Mouse (Mus musculus) G1E (cell line): ENCODE results near the gene Ube2m. TPM values are rescaled to one million over a fixed set of nuclear protein-coding genes. Genes with fewer than 3 reads are reported as not detected.

ENCODE experiments used
- ATAC-seq: 2 replicates; pipeline ENCODE4 v1.8.0; 2016; ENCODE audit warnings: mild to moderate bottlenecking; ENCODE audit not compliant: insufficient number of reproducible peaks, poor library complexity, low FRiP score, severe bottlenecking; ENCODE audit errors: extremely low read depth
- DNase-seq: peaks from one replicate; pipeline ENCODE4 v3.0.0; 2012; ENCODE audit warnings: low spot score
- H3K27me3 ChIP-seq: 2 replicates; pipeline ENCODE4 v1.6.1; 2012; ENCODE audit warnings: mild to moderate bottlenecking, low read length, inconsistent platforms; ENCODE audit not compliant: insufficient read depth
- H3K36me3 ChIP-seq: replicated peaks from 2 replicates; pipeline ENCODE3; 2012; ENCODE audit warnings: mild to moderate bottlenecking, inconsistent platforms
- H3K4me1 ChIP-seq: 2 replicates; pipeline ENCODE4 v1.6.1; 2012; ENCODE audit warnings: low read depth, low read length, inconsistent platforms, mixed read lengths; ENCODE audit not compliant: insufficient read depth
- H3K4me3 ChIP-seq: 2 replicates; pipeline ENCODE4 v1.5.1; 2012; ENCODE audit warnings: low read depth, mild to moderate bottlenecking, inconsistent platforms, low read length, moderate library complexity, mixed read lengths
- H3K9me3 ChIP-seq: replicated peaks from 2 replicates; pipeline ENCODE4 v1.6.1; 2012; ENCODE audit warnings: inconsistent platforms
- CTCF ChIP-seq: IDR thresholded peaks from 2 replicates; pipeline ENCODE4 v1.5.1; 2012; ENCODE audit warnings: low read depth, low read length, inconsistent platforms, mixed read lengths
- GATA1 ChIP-seq: IDR thresholded peaks from 2 replicates; pipeline ENCODE4 v1.6.1; 2012; ENCODE audit warnings: borderline replicate concordance, low read length, inconsistent platforms, mixed read lengths
- GATA2 ChIP-seq: IDR thresholded peaks from 2 replicates; pipeline ENCODE4 v1.6.1; 2012; ENCODE audit warnings: low read depth, low read length, inconsistent platforms, borderline replicate concordance
- POLR2AphosphoS5 ChIP-seq: IDR thresholded peaks from 2 replicates; pipeline ENCODE4 v1.6.1; 2012; ENCODE audit warnings: low read depth, low read length, inconsistent platforms; ENCODE audit not compliant: insufficient replicate concordance
- TAL1 ChIP-seq: conservative IDR thresholded peaks from 2 replicates; pipeline ENCODE4 v1.6.1; 2012; ENCODE audit warnings: low read depth, low read length, inconsistent platforms, mixed read lengths
- polyA plus RNA-seq: library from polyadenylated mRNA; stranded (reverse); fragments of >175 nt; gene quantifications from 2 replicates; pipeline ENCODE4 v1.2.3, GENCODE M21; 2012
- total RNA-seq, 2 experiments: library from RNA; stranded (forward) in 1 of 2; stranded (reverse) in 1 of 2; fragments of 200-1000 nt in 1 of 2; fragments of >200 nt in 1 of 2; fragmentation: Nextera tagmentation in 1 of 2; gene quantifications; 2 replicates each; pipeline ENCODE4 v1.2.3; 2014 to 2017

Gene Ube2m
- total and polyA plus RNA-seq, 3 experiments: 150 to 250 (median 151) TPM

DNA sequence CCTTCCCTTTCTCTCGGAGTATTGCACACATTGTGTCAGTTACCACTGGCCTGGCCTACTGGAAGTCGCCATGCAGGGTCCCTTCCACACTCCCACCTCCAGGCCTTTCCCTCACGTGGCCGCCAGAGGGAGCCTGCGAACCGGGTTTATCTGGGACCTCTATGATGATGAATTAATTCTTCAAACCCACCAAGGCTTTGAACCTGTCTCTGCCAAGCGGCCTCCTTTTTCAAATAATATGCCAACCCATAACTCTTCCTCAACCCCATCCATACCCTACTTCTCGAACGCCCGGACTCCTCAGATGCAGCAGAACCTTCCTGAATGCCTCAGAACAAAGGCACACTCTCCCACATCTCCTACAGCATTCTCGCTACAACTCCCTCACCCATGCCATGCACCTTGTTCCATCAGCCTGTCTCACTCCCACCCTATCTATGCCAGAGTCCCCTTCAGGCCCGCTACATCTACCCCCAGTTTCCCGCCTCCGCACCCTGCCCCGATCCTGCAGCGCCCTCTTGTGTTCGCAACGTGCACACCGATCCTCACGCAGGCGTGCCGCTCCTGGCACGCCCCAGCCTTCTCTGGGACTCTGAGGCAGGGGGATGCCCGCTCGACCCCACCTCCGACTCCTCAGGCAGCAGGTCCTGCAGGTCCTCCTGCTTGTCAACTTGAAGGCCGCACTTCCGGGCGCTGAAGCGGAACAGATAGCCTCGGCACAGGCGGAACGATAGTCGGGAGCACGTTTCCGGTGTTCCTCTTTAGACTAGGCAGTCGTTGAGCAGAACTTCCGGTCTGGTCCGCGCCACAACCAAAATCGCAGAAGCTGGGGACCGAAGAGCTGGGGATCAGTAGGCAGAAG is 28.7 kb downstream of the Ube2m start:
- Histone ChIP-seq H3K4me1 (peaks cover 46% of the 10 kb centered on the region), H3K9me3 (no peaks in the 10 kb centered on the region; the same call in 1 of the 2 replicates), H3K36me3 (peaks cover 42% of the 10 kb centered on the region), H3K27me3 (peaks cover 3% of the 10 kb centered on the region), H3K4me3 (peak overlapping the region; percentile 90)
- peak; percentile 70 for DNase-seq
- TF ChIP-seq CTCF (peak; percentile 78), GATA2 (no peak)
- ATAC-seq: peak; percentile 91

DNA sequence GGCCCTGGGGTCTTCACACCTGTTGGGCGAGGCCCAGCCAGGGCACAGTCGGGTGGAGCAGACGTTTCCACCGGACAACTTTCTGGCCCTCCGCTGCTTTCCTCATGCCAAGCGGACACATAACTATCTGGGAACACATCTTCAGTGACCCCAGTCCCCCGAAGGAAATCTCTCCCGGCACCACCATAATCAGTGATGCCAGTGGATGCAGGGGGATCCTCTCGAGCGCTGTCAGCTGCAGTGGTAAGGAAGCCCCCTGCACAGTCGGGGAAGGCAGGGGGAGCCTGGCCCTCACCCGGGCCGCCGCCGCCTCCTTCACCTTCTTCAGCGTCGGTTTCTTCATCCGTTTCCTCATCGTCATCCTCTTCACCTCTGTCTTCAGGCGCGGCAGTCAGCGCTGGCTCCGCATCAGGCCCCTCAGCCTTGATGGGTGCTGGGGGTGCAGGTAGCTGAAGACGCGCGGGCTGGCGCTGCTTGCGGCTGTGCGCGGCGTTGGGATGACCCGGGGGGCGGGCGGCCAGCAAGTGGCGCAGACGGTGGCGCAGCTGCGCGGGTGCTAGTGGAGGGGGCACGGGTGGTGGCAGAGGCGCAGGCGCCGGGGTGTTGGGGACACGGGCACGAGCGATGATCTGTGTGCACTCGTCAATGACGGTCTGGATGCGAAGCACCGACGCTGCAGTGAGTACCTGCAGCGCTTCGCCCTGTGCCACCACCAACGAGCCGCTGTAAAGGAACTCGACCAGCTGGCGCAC is 30.6 kb downstream of the Ube2m start:
- ATAC-seq (no peak), DNase-seq (no peak)
- H3K27me3 ChIP-seq: no peaks in the 10 kb centered on the region; the same call in 1 of the 2 replicates
- peaks cover 44% of the 10 kb centered on the region for H3K4me1 ChIP-seq
- H3K4me3 ChIP-seq: peak overlapping the region; percentile 39
- H3K36me3 ChIP-seq: peaks cover 55% of the 10 kb centered on the region
- TF ChIP-seq TAL1: no peak
- no peak for TF ChIP-seq GATA2
- no peaks in the 10 kb centered on the region; the same call in 1 of the 2 replicates for H3K9me3 ChIP-seq

DNA sequence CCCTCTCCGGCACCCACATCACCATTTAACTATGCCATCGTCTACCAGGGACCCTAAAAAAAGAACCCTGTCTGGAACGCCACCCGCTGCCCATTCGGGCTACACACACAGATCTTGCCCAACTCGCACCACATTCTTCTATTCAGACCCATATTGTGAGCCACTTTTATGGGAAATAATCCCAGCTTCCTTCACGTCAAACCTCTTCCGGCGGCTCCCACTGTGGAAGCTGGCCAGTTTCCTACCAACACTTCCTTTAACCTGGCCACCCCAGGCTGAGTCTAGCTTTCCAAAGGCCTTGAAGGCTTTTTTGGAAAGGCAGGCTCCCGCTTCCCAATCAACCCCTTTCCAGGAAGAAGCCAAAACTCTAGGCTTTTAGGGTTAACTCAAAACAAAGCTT is 31.5 kb downstream of the Ube2m start:
- ATAC-seq (no peak), DNase-seq (no peak)
- Histone ChIP-seq H3K9me3 (no peaks in the 10 kb centered on the region; the same call in 1 of the 2 replicates), H3K4me3 (no peak overlapping the region), H3K36me3 (peaks cover 56% of the 10 kb centered on the region), H3K4me1 (peaks cover 44% of the 10 kb centered on the region), H3K27me3 (no peaks in the 10 kb centered on the region; the same call in 1 of the 2 replicates)
- TF ChIP-seq GATA1 (no peak), POLR2AphosphoS5 (no peak), TAL1 (no peak), GATA2 (no peak), CTCF (no peak)

DNA sequence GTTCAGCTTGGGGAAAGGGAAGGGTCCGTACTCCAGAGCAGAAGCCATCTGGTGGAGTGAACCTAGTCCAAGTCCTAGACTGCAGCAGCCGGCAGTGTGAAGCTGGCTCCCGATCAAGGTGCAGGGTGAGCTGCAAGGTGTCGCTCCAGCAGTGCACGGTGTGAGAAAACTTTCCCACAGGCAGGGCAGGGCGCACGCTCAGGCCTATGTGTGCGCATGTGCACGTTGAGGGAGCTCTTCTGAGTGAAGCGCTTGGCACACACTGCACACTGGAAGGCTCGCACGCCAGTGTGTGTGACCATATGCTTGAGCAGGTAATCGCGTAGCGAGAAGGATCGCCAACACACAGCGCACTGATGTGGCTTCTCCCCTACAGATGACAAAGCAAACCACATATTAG is 32.1 kb downstream of the Ube2m start:
- H3K27me3 ChIP-seq: no peaks in the 10 kb centered on the region; the same call in 1 of the 2 replicates
- no peak for ATAC-seq
- TF ChIP-seq TAL1: no peak
- TF ChIP-seq CTCF: no peak
- no peak for TF ChIP-seq GATA1
- TF ChIP-seq POLR2AphosphoS5: no peak
- TF ChIP-seq GATA2: no peak

DNA sequence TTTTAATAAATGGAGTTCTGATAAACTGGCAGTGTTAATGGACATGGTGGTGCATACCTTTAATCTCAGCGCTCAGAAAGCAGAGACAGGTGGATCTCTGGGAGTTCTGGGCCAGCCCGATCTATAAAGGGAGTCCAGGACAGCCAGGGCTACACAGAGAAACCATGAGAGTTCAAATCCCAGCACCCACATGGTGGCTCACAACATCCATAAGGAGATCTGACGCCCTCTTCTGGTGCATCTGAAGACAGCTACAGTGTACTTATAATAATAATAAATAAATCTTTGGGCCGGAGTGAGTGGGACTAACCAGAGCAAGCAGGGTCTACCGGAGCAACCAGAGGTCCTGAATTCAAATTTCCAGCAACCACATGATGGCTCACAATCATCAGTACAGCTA is 34.7 kb downstream of the Ube2m start:
- DNase-seq (no peak), ATAC-seq (no peak)
- Histone ChIP-seq H3K4me3 (no peak overlapping the region), H3K9me3 (no peaks in the 10 kb centered on the region; the same call in 1 of the 2 replicates), H3K27me3 (no peaks in the 10 kb centered on the region; the same call in 1 of the 2 replicates), H3K36me3 (peaks cover 53% of the 10 kb centered on the region), H3K4me1 (peaks cover 27% of the 10 kb centered on the region)
- no peak for TF ChIP-seq TAL1
- no peak for TF ChIP-seq CTCF
- TF ChIP-seq GATA2: no peak
- TF ChIP-seq POLR2AphosphoS5: no peak
- no peak for TF ChIP-seq GATA1

More for the DNA sequence above, 32.1 kb downstream of the Ube2m start:
- H3K9me3 ChIP-seq: no peaks in the 10 kb centered on the region; the same call in 1 of the 2 replicates
- DNase-seq: no peak
- H3K36me3 ChIP-seq: peaks cover 56% of the 10 kb centered on the region
- peaks cover 44% of the 10 kb centered on the region for H3K4me1 ChIP-seq
- no peak overlapping the region for H3K4me3 ChIP-seq

DNA sequence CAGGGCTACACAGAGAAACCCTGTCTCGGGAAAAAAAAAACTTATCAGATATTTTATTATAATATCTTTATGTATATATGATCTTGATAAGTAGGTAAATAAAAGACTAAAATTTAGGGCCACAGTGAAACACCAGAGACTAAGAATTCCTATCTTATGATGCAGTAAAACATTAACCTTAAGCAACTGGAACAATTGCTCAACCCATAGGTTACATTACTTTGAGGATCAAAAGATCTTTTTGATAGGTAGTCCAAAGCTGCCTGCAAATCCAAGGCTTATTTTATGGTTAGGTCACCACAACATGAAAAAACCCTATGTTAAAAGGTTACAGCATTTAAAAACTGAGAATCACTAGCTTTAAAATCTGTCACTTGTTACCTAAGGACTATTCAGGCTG is 36.5 kb downstream of the Ube2m start:
- no peak for TF ChIP-seq GATA2
- TF ChIP-seq CTCF: no peak
- no peak for TF ChIP-seq TAL1
- no peak for TF ChIP-seq GATA1
- no peak for TF ChIP-seq POLR2AphosphoS5
- ATAC-seq: no peak

More for the DNA sequence above, 36.5 kb downstream of the Ube2m start:
- peaks cover 35% of the 10 kb centered on the region for H3K36me3 ChIP-seq
- H3K27me3 ChIP-seq: peaks cover 8% of the 10 kb centered on the region; the same call in 1 of the 2 replicates
- no peak overlapping the region for H3K4me3 ChIP-seq
- no peaks in the 10 kb centered on the region for H3K9me3 ChIP-seq
- DNase-seq: no peak
- peaks cover 14% of the 10 kb centered on the region for H3K4me1 ChIP-seq
